Mouse (Mus musculus): ENCODE data around the gene Ppp3cb. TPM values are rescaled to one million over a fixed set of nuclear protein-coding genes. Genes with fewer than 3 reads are reported as not detected.

Gene Ppp3cb
- total RNA-seq, 1 experiment: 32.0 TPM

DNA sequence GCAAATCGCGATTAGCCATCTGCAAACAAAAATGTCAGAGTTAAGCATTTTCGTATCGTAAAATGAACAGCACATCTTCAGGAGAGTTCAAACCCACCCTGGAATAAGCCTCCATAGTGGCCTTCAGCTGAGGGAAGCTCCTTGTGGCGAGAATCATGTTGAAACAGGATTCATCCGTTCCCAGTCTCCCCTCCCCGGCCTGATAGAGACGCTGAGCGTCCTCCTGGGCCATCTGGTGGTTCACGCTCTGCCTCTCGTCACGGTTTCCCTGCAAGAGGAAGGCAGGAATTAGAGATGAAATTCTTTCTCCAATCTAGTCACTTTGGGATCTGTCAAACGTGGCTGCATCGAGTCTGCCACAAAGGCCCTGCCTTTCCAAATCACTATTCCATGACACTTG, 86.2 kb downstream of the Ppp3cb start:
- in situ Hi-C loops (cut with MboI; ENCODE audit: low sequenced_read_pairs in 2 of 2, unreplicated experiment in 2 of 2): no loop called here

DNA sequence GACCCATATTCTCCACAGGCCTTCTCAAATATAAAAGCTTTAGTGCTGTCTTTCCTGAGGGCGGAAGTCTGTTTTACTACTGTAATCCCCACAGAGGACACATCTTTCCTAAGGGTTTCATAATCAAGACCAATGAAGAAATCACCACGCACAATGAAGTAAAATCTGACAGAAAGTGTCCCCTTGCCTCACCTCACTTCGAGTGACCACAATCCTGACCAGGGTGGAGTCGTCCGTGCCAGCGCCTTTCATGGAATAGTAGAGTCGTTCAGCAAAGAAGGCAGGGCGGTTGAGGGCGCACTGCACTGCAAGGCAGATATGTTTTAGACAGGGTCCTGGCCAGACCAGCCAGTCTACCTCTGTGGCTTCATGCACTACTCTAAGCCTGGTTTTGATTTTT, 88.0 kb downstream of the Ppp3cb start:
- no peak for TF ChIP-seq MAFK (IDR thresholded peaks at IDR 0.05; ENCODE audit: insufficient read depth, low read depth, low read length)
- TF ChIP-seq ZNF384 (IDR thresholded peaks at IDR 0.05; ENCODE audit: low read depth, low read length): no peak
- no peak for TF ChIP-seq HCFC1 (IDR thresholded peaks at IDR 0.05; ENCODE audit: borderline replicate concordance, insufficient read depth, low read length)
- no peak for TF ChIP-seq CHD2 (IDR thresholded peaks at IDR 0.05; ENCODE audit: low read depth, low read length)
- no peak for TF ChIP-seq ZC3H11A (IDR thresholded peaks at IDR 0.05; ENCODE audit: borderline replicate concordance, low read depth, low read length)
- DNase-seq (ENCODE audit: low read depth, low spot score): no peak
- Histone ChIP-seq H3K4me1 (ENCODE audit: control insufficient read depth in 2 of 2, insufficient read depth in 2 of 2, low read length in 2 of 2, poor library complexity in 1 of 2) (no peaks in the 10 kb centered on the region), H3K9ac (ENCODE audit: insufficient read depth, low read depth, low read length, poor library complexity, severe bottlenecking) (no peak overlapping the region), H3K9me3 (ENCODE audit: control insufficient read depth, insufficient read depth, low read depth, low read length) (no peaks in the 10 kb centered on the region), H3K36me3 (ENCODE audit: control insufficient read depth, insufficient read depth, low read length, poor library complexity, severe bottlenecking) (peaks cover 20% of the 10 kb centered on the region), H3K27ac (ENCODE audit: insufficient read depth, low read depth, low read length, poor library complexity, severe bottlenecking) (no peak overlapping the region), H3K4me3 (ENCODE audit: insufficient read depth in 1 of 2, low read depth in 1 of 2, low read length in 2 of 2, poor library complexity in 1 of 2, severe bottlenecking in 1 of 2) (no peak overlapping the region)
- in situ Hi-C loops (cut with MboI; ENCODE audit: low sequenced_read_pairs in 2 of 2, unreplicated experiment in 2 of 2): no loop called here

More for the DNA sequence above, 86.2 kb downstream of the Ppp3cb start:
- H3K4me1 ChIP-seq (ENCODE audit: control insufficient read depth in 2 of 2, insufficient read depth in 2 of 2, low read length in 2 of 2, poor library complexity in 1 of 2): no peaks in the 10 kb centered on the region
- no peak for DNase-seq (ENCODE audit: low read depth, low spot score)
- no peak overlapping the region for H3K27ac ChIP-seq (ENCODE audit: insufficient read depth, low read depth, low read length, poor library complexity, severe bottlenecking)
- H3K9me3 ChIP-seq (ENCODE audit: control insufficient read depth, insufficient read depth, low read depth, low read length): no peaks in the 10 kb centered on the region
- H3K36me3 ChIP-seq (ENCODE audit: control insufficient read depth, insufficient read depth, low read length, poor library complexity, severe bottlenecking): peaks cover 23% of the 10 kb centered on the region
- no peak overlapping the region for H3K9ac ChIP-seq (ENCODE audit: insufficient read depth, low read depth, low read length, poor library complexity, severe bottlenecking)
- no peak overlapping the region for H3K4me3 ChIP-seq (ENCODE audit: insufficient read depth in 1 of 2, low read depth in 1 of 2, low read length in 2 of 2, poor library complexity in 1 of 2, severe bottlenecking in 1 of 2)
- no peak for TF ChIP-seq ZC3H11A (IDR thresholded peaks at IDR 0.05; ENCODE audit: borderline replicate concordance, low read depth, low read length)
- TF ChIP-seq CHD2 (IDR thresholded peaks at IDR 0.05; ENCODE audit: low read depth, low read length): no peak
- TF ChIP-seq MAFK (IDR thresholded peaks at IDR 0.05; ENCODE audit: insufficient read depth, low read depth, low read length): no peak
- TF ChIP-seq ZNF384 (IDR thresholded peaks at IDR 0.05; ENCODE audit: low read depth, low read length): no peak
- TF ChIP-seq HCFC1 (IDR thresholded peaks at IDR 0.05; ENCODE audit: borderline replicate concordance, insufficient read depth, low read length): no peak

DNA sequence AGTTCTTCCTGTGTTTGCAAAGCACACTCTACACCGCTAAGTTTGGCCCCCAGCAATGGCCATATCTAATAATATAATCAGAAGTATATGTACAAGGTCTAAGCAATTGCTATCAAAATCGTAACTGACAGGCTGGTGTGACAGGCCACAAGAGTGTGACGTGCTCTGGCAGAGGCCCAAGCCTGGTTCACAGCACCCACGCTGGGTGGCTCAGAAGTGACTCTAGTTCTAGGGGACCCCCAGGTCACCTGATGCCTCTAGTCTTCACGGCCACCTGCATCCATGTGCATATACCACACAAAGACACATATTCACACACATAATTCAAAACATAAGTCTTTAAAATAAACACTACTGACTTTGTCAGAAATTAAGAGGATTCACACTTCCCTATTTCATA, 93.4 kb downstream of the Ppp3cb start:
- H3K36me3 ChIP-seq (ENCODE audit: control insufficient read depth, insufficient read depth, low read length, poor library complexity, severe bottlenecking): peaks cover 7% of the 10 kb centered on the region
- H3K4me1 ChIP-seq (ENCODE audit: control insufficient read depth in 2 of 2, insufficient read depth in 2 of 2, low read length in 2 of 2, poor library complexity in 1 of 2): no peaks in the 10 kb centered on the region
- no peak overlapping the region for H3K27ac ChIP-seq (ENCODE audit: insufficient read depth, low read depth, low read length, poor library complexity, severe bottlenecking)
- no peak overlapping the region for H3K9ac ChIP-seq (ENCODE audit: insufficient read depth, low read depth, low read length, poor library complexity, severe bottlenecking)
- no peaks in the 10 kb centered on the region for H3K9me3 ChIP-seq (ENCODE audit: control insufficient read depth, insufficient read depth, low read depth, low read length)
- TF ChIP-seq HCFC1 (IDR thresholded peaks at IDR 0.05; ENCODE audit: borderline replicate concordance, insufficient read depth, low read length) (no peak), ZNF384 (IDR thresholded peaks at IDR 0.05; ENCODE audit: low read depth, low read length) (no peak), ZC3H11A (IDR thresholded peaks at IDR 0.05; ENCODE audit: borderline replicate concordance, low read depth, low read length) (no peak), CHD2 (IDR thresholded peaks at IDR 0.05; ENCODE audit: low read depth, low read length) (no peak), MAFK (IDR thresholded peaks at IDR 0.05; ENCODE audit: insufficient read depth, low read depth, low read length) (no peak)
- in situ Hi-C loops (cut with MboI; ENCODE audit: low sequenced_read_pairs in 2 of 2, unreplicated experiment in 2 of 2): no loop called here
- no peak for DNase-seq (ENCODE audit: low read depth, low spot score)
- H3K4me3 ChIP-seq (ENCODE audit: insufficient read depth in 1 of 2, low read depth in 1 of 2, low read length in 2 of 2, poor library complexity in 1 of 2, severe bottlenecking in 1 of 2): 0 out of 4 replicates have a peak overlapping the region, but pooled peaks of 1 of the 2 experiments have one; percentile 3

DNA sequence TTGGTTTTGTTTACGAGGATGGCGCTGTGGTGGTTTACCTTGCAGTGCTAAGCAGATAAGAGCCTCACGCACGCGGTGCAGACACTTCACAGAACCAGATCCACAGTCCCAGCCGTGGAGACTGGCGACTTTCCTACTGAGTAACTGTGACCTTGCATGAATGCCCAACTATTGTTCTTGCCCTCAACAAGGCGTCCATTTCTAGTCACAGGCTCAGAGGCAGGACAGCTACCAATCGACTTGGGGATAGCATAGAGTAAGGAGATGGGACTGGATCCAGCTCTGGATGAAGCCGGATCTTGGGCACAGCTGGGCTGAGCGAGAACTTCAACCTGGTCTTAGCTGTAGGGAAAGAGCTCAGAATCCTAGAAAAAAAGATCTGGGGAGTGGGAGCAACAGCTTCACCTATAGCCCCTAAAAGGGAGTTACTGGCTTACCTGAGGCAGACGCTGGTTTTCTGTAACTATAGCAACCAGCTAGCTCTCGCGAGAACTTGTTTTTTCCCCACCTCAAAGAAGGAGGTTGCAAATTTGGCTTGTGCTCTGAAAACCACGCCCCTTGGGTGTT, 94.5 kb downstream of the Ppp3cb start, which contains the start of gene Cfap70:
TSS of gene Cfap70 (minus strand) at position 462 of the 567 bp plus-strand sequence.
- no peaks in the 10 kb centered on the region; a peak in 1 of 4 replicates for H3K4me1 ChIP-seq (ENCODE audit: control insufficient read depth in 2 of 2, insufficient read depth in 2 of 2, low read length in 2 of 2, poor library complexity in 1 of 2)
- peaks cover 5% of the 10 kb centered on the region for H3K36me3 ChIP-seq (ENCODE audit: control insufficient read depth, insufficient read depth, low read length, poor library complexity, severe bottlenecking)
- H3K9me3 ChIP-seq (ENCODE audit: control insufficient read depth, insufficient read depth, low read depth, low read length): no peaks in the 10 kb centered on the region
- TF ChIP-seq CHD2 (IDR thresholded peaks at IDR 0.05; ENCODE audit: low read depth, low read length) (peak; percentile 95), MAFK (IDR thresholded peaks at IDR 0.05; ENCODE audit: insufficient read depth, low read depth, low read length) (no peak), HCFC1 (IDR thresholded peaks at IDR 0.05; ENCODE audit: borderline replicate concordance, insufficient read depth, low read length) (no peak), ZC3H11A (IDR thresholded peaks at IDR 0.05; ENCODE audit: borderline replicate concordance, low read depth, low read length) (no peak), ZNF384 (IDR thresholded peaks at IDR 0.05; ENCODE audit: low read depth, low read length) (0 out of 2 replicates have a peak, but pooled peaks have one; percentile 8)
- DNase-seq (ENCODE audit: low read depth, low spot score): peak; percentile 92
- H3K27ac ChIP-seq (ENCODE audit: insufficient read depth, low read depth, low read length, poor library complexity, severe bottlenecking): no peak within 1 kb of the TSS
- H3K9ac ChIP-seq (ENCODE audit: insufficient read depth, low read depth, low read length, poor library complexity, severe bottlenecking): peak within 1 kb of the TSS; percentile 39
- H3K4me3 ChIP-seq (ENCODE audit: insufficient read depth in 1 of 2, low read depth in 1 of 2, low read length in 2 of 2, poor library complexity in 1 of 2, severe bottlenecking in 1 of 2): peak within 1 kb of the TSS; percentile 31 to 62
- in situ Hi-C loops (cut with MboI; ENCODE audit: low sequenced_read_pairs in 2 of 2, unreplicated experiment in 2 of 2): no loop called here

Data from ES-E14 (cell line).